Mouse (Mus musculus) erythroblast, embryonic 14.5 days (primary cell): Measurements from ENCODE around the gene Dnah8.

ENCODE experiments used
- GATA1 ChIP-seq: IDR thresholded peaks from 2 replicates; pipeline ENCODE4 v1.6.1; 2012; ENCODE audit warnings: low read length, inconsistent platforms, mixed read lengths
- TAL1 ChIP-seq: IDR thresholded peaks from 3 replicates; pipeline ENCODE4 v1.6.1; 2012; ENCODE audit warnings: low read length, inconsistent platforms, mixed read lengths

DNA sequence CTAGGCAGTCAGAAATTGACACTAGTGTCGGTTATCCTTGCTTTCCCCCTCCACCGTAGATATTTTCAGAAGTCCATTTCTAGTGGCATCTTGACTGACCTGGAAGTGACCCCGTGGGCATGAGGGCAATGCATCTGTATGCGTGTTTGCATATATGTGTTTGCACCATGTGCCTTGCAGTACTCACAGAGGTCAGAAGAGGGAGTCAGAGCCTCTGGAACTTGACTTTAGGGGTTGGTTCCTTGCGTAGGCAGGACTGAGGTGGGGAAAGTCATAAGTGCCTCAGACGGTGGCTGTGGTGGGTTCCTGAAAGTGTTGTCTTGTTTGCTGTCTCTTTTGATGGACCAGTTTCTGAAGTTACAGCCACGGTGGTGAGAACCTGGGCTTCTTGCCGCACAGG, 110.6 kb downstream of the Dnah8 start:
- TF ChIP-seq TAL1 (no peak), GATA1 (no peak)
